Mouse (Mus musculus): ENCODE results near the gene Krtap11-1. TPM values are rescaled to one million over a fixed set of nuclear protein-coding genes. Genes with fewer than 3 reads are reported as not detected.

The Krtap11-1 gene
- polyA plus RNA-seq, 1 experiment from 2014 or later: not detected

- Histone ChIP-seq H3K9ac (replicated peaks; ENCODE audit: low read depth, low read length) (no peak overlapping the region), H3K9me3 (ENCODE audit: control insufficient read depth, low read depth, low read length) (no peaks in the 10 kb centered on the region), H3K4me2 (replicated peaks; ENCODE audit: low read depth, low read length) (no peak overlapping the region), H3K27ac (ENCODE audit: low read length) (no peak overlapping the region), H3K4me3 (ENCODE audit: low read depth, low read length) (no peak overlapping the region), H3K4me1 (ENCODE audit: control insufficient read depth, insufficient read depth, low read length) (no peaks in the 10 kb centered on the region), H3K27me3 (ENCODE audit: control insufficient read depth, insufficient read depth, low read length) (no peaks in the 10 kb centered on the region), H3K36me3 (ENCODE audit: control insufficient read depth, insufficient read depth, low read length) (no peaks in the 10 kb centered on the region)
- no peak for ATAC-seq (ENCODE audit: insufficient number of reproducible peaks, insufficient read depth, low FRiP score, low read depth)
- 28% methylated on average over 7 of the region's 7 CpGs for WGBS
Observed at GRCm38 (mm10) chr16:89529846-89530245, 41.1 kb downstream of the Krtap11-1 start.

DNA sequence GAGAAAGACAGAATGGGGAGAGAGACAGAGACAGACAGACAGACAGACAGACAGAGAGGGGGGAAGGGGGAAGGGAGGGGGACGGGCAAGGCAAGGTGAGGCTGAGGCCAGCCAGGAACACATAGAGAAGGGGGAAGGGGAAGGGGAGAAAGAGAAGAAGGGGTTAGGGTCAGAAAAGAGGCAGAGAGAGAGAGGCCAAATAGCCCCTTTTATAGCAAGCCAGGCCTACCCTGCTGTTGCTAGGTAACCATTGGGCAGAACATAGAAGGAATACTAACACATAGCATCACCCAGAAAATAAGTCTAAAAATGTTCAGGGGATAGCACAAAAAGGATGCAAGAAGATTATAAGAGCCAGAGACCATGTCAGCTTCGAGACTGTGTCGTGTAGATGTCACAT lies 42.6 kb downstream of the Krtap11-1 start:
- H3K9me3 ChIP-seq (ENCODE audit: control insufficient read depth, low read depth, low read length): no peaks in the 10 kb centered on the region
- H3K4me3 ChIP-seq (ENCODE audit: low read depth, low read length): no peak overlapping the region
- no peak overlapping the region for H3K27ac ChIP-seq (ENCODE audit: low read length)
- no peak overlapping the region for H3K9ac ChIP-seq (replicated peaks; ENCODE audit: low read depth, low read length)
- 78% methylated on average over 3 of the region's 3 CpGs for WGBS
- H3K4me1 ChIP-seq (ENCODE audit: control insufficient read depth, insufficient read depth, low read length): no peaks in the 10 kb centered on the region
- H3K27me3 ChIP-seq (ENCODE audit: control insufficient read depth, insufficient read depth, low read length): no peaks in the 10 kb centered on the region
- no peaks in the 10 kb centered on the region for H3K36me3 ChIP-seq (ENCODE audit: control insufficient read depth, insufficient read depth, low read length)
- H3K4me2 ChIP-seq (replicated peaks; ENCODE audit: low read depth, low read length): no peak overlapping the region
- ATAC-seq (ENCODE audit: insufficient number of reproducible peaks, insufficient read depth, low FRiP score, low read depth): no peak

DNA sequence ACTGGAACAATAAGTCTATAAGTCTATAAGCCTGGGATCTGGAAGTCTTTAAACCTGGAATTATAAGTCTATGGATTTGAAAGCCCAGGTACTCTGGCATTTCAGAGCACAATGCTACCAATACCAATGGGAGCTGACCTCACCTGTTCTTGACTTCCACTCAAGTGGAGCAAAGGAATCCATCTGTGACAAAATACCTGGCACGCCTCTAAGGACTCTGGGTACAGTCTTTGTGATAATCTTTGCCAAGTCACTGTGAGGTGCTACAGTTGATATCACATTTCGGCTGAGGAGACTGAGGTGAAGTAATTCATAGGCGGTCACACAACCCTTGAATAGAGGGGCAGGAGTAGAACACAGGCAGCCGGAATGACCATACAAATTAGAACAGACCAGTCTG lies 50.0 kb downstream of the Krtap11-1 start:
- H3K9me3 ChIP-seq (ENCODE audit: control insufficient read depth, low read depth, low read length): no peaks in the 10 kb centered on the region
- no peak overlapping the region for H3K4me2 ChIP-seq (replicated peaks; ENCODE audit: low read depth, low read length)
- H3K27ac ChIP-seq (ENCODE audit: low read length): no peak overlapping the region
- H3K36me3 ChIP-seq (ENCODE audit: control insufficient read depth, insufficient read depth, low read length): no peaks in the 10 kb centered on the region
- WGBS: 90% methylated on average over 4 of the region's 4 CpGs
- H3K9ac ChIP-seq (replicated peaks; ENCODE audit: low read depth, low read length): no peak overlapping the region
- H3K4me3 ChIP-seq (ENCODE audit: low read depth, low read length): no peak overlapping the region
- ATAC-seq (ENCODE audit: insufficient number of reproducible peaks, insufficient read depth, low FRiP score, low read depth): no peak
- no peaks in the 10 kb centered on the region for H3K4me1 ChIP-seq (ENCODE audit: control insufficient read depth, insufficient read depth, low read length)
- no peaks in the 10 kb centered on the region for H3K27me3 ChIP-seq (ENCODE audit: control insufficient read depth, insufficient read depth, low read length)

DNA sequence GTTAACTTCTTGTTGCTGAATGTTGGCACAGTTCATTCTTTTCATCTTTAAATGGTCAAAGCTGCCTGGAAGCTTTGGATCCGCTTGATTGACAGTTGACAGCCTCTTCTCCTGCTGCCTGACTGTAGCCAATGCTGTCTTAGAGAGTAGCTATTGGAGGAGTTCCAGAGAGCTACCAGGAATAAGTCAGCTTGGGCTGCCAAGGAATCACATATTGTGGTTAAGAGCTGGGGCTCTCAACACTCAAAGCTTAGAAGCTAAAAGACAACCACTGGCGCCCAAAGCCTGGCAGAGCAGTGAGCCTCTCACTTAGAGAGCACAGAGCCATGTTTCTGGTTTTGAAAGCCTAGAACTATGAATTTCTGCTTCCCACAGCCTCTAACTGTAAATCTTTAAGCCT lies 50.4 kb downstream of the Krtap11-1 start:
- H3K4me2 ChIP-seq (replicated peaks; ENCODE audit: low read depth, low read length): no peak overlapping the region
- H3K4me3 ChIP-seq (ENCODE audit: low read depth, low read length): no peak overlapping the region
- H3K36me3 ChIP-seq (ENCODE audit: control insufficient read depth, insufficient read depth, low read length): no peaks in the 10 kb centered on the region
- H3K9ac ChIP-seq (replicated peaks; ENCODE audit: low read depth, low read length): no peak overlapping the region
- H3K4me1 ChIP-seq (ENCODE audit: control insufficient read depth, insufficient read depth, low read length): no peaks in the 10 kb centered on the region
- H3K9me3 ChIP-seq (ENCODE audit: control insufficient read depth, low read depth, low read length): no peaks in the 10 kb centered on the region
- ATAC-seq (ENCODE audit: insufficient number of reproducible peaks, insufficient read depth, low FRiP score, low read depth): no peak
- H3K27me3 ChIP-seq (ENCODE audit: control insufficient read depth, insufficient read depth, low read length): no peaks in the 10 kb centered on the region
- no peak overlapping the region for H3K27ac ChIP-seq (ENCODE audit: low read length)
- 88% methylated on average over 2 of the region's 2 CpGs for WGBS

Other genes with a start within 250 kb of the Krtap11-1 start
- gene Krtap21-1, start 167.3 kb downstream of the Krtap11-1 start, polyA plus RNA-seq (2014; fragmentation: Nextera tagmentation; extraction: Ambion mirVana): not detected in 2 replicates
- gene Krtap6-2, start 151.1 kb downstream of the Krtap11-1 start, polyA plus RNA-seq (2014; fragmentation: Nextera tagmentation; extraction: Ambion mirVana): not detected in 2 replicates
- not detected in 2 replicates for gene Krtap8-1, start 83.2 kb downstream of the Krtap11-1 start, polyA plus RNA-seq (2014; fragmentation: Nextera tagmentation; extraction: Ambion mirVana)
- not detected in 2 replicates for gene Krtap7-1, start 62.9 kb downstream of the Krtap11-1 start, polyA plus RNA-seq (2014; fragmentation: Nextera tagmentation; extraction: Ambion mirVana)

All from stomach, embryonic 14.5 days (tissue).